Mouse (Mus musculus): ENCODE measurements around the gene Tmem88. TPM values are rescaled to one million over a fixed set of nuclear protein-coding genes. Genes with fewer than 3 reads are reported as not detected.
A peak's percentile ranks its signal among the peaks of the same experiment; 100 is the strongest.

Tmem88 gene
- 1 to 10 TPM; 2.6 to 2.9 TPM for total RNA-seq (2021)
- long read RNA-seq, experiment 1, partial matches to known transcripts = 0 of 3 reads
- long read RNA-seq, experiment 1, other reads (novel, unspliced or antisense) = 1 of 3 reads
- long read RNA-seq, experiment 2, partial matches to known transcripts = 0 of 1 reads
- long read RNA-seq, experiment 2, other reads (novel, unspliced or antisense) = 0 of 1 reads

GRCm38 (mm10) chr11:69398059-69398458, at the start of gene Tmem88:
TSS of gene Tmem88 (minus strand) at chr11:69398234.
- intact Hi-C loops (cut with DNase I) = loop anchor here (5.0 kb wide), 1 partner anchor 34 kb away; no protein-coding TSS in a partner anchor
- DNase-seq (ENCODE audit: low spot score in 2 of 2) = no peak

GRCm38 (mm10) chr11:69447299-69447698, 49.3 kb upstream of the Tmem88 start:
- no peak for DNase-seq (ENCODE audit: low spot score in 2 of 2)
- intact Hi-C loops (cut with DNase I) = no loop called here

- intact Hi-C loops (cut with DNase I) = no loop called here
- DNase-seq (ENCODE audit: low spot score in 2 of 2) = no peak
Observed at GRCm38 (mm10) chr11:69443328-69443727, 45.3 kb upstream of the Tmem88 start.

GRCm38 (mm10) chr11:69437291-69437690, 39.3 kb upstream of the Tmem88 start:
- DNase-seq (ENCODE audit: low spot score in 2 of 2) = no peak
- intact Hi-C loops (cut with DNase I) = no loop called here

- intact Hi-C loops (cut with DNase I) = loop anchor here (5.0 kb wide), 2 partner anchors 36 to 79 kb away; partner anchors contain the start of genes Cyb5d1, Naa38 and Tmem88
- DNase-seq (ENCODE audit: low spot score in 2 of 2) = no peak
Observed at GRCm38 (mm10) chr11:69433189-69433588, 35.2 kb upstream of the Tmem88 start.

GRCm38 (mm10) chr11:69432640-69432982, 34.6 kb upstream of the Tmem88 start:
- DNase-seq (ENCODE audit: low spot score in 2 of 2) = no peak
- intact Hi-C loops (cut with DNase I) = loop anchor here (5.0 kb wide), 2 partner anchors 35 to 80 kb away; partner anchors contain the start of genes Cyb5d1, Naa38 and Tmem88

- intact Hi-C loops (cut with DNase I) = loop anchor here (5.0 kb wide), 2 partner anchors 35 to 80 kb away; partner anchors contain the start of genes Cyb5d1, Naa38 and Tmem88
- DNase-seq (ENCODE audit: low spot score in 2 of 2) = peak; percentile 80 to 91
Observed at GRCm38 (mm10) chr11:69431829-69432639, 34.0 kb upstream of the Tmem88 start.

GRCm38 (mm10) chr11:69430631-69431030, 32.6 kb upstream of the Tmem88 start:
- no peak for DNase-seq (ENCODE audit: low spot score in 2 of 2)
- intact Hi-C loops (cut with DNase I) = loop anchor here (5.0 kb wide), 2 partner anchors 33 to 82 kb away; partner anchors contain the start of genes Cyb5d1, Naa38 and Tmem88

GRCm38 (mm10) chr11:69429313-69429712, 31.3 kb upstream of the Tmem88 start:
- peak; percentile 64 to 67 for DNase-seq (ENCODE audit: low spot score in 2 of 2)
- intact Hi-C loops (cut with DNase I) = no loop called here

GRCm38 (mm10) chr11:69428751-69429150, 30.7 kb upstream of the Tmem88 start:
- DNase-seq (ENCODE audit: low spot score in 2 of 2) = no peak
- intact Hi-C loops (cut with DNase I) = no loop called here

GRCm38 (mm10) chr11:69426246-69426645, 28.2 kb upstream of the Tmem88 start:
- no peak for DNase-seq (ENCODE audit: low spot score in 2 of 2)
- intact Hi-C loops (cut with DNase I) = no loop called here

GRCm38 (mm10) chr11:69423885-69424284, 25.9 kb upstream of the Tmem88 start:
- no peak for DNase-seq (ENCODE audit: low spot score in 2 of 2)
- intact Hi-C loops (cut with DNase I) = no loop called here

GRCm38 (mm10) chr11:69422842-69423241, 24.8 kb upstream of the Tmem88 start:
- no peak for DNase-seq (ENCODE audit: low spot score in 2 of 2)
- intact Hi-C loops (cut with DNase I) = no loop called here

- intact Hi-C loops (cut with DNase I) = no loop called here
- no peak for DNase-seq (ENCODE audit: low spot score in 2 of 2)
Observed at GRCm38 (mm10) chr11:69421131-69421977, 23.3 kb upstream of the Tmem88 start.

GRCm38 (mm10) chr11:69420554-69421000, 22.5 kb upstream of the Tmem88 start:
- intact Hi-C loops (cut with DNase I) = no loop called here
- no peak for DNase-seq (ENCODE audit: low spot score in 2 of 2)

GRCm38 (mm10) chr11:69419813-69420553, 21.9 kb upstream of the Tmem88 start:
- no peak for DNase-seq (ENCODE audit: low spot score in 2 of 2)
- intact Hi-C loops (cut with DNase I) = loop anchor here (5.0 kb wide), 1 partner anchor 323 kb away; the partner anchor contains the start of gene Per1

GRCm38 (mm10) chr11:69419443-69419812, 21.4 kb upstream of the Tmem88 start:
- peak in 1 of 2 experiments; percentile 68 for DNase-seq (ENCODE audit: low spot score in 2 of 2)
- intact Hi-C loops (cut with DNase I) = loop anchor here (5.0 kb wide), 1 partner anchor 322 kb away; the partner anchor contains the start of gene Per1

- peak; percentile 93 to 97 for DNase-seq (ENCODE audit: low spot score in 2 of 2)
- intact Hi-C loops (cut with DNase I) = loop anchor here (5.0 kb wide), 1 partner anchor 321 kb away; the partner anchor contains the start of gene Per1
Observed at GRCm38 (mm10) chr11:69418481-69419442, 20.7 kb upstream of the Tmem88 start.

Data from left cerebral cortex, postnatal 14 days (tissue).